Mouse (Mus musculus): ENCODE results near the gene Fam71e2. TPM values are rescaled to one million over a fixed set of nuclear protein-coding genes. Genes with fewer than 3 reads are reported as not detected.

Gene Fam71e2
- polyA plus RNA-seq, 1 experiment = 0.11 TPM

DNA sequence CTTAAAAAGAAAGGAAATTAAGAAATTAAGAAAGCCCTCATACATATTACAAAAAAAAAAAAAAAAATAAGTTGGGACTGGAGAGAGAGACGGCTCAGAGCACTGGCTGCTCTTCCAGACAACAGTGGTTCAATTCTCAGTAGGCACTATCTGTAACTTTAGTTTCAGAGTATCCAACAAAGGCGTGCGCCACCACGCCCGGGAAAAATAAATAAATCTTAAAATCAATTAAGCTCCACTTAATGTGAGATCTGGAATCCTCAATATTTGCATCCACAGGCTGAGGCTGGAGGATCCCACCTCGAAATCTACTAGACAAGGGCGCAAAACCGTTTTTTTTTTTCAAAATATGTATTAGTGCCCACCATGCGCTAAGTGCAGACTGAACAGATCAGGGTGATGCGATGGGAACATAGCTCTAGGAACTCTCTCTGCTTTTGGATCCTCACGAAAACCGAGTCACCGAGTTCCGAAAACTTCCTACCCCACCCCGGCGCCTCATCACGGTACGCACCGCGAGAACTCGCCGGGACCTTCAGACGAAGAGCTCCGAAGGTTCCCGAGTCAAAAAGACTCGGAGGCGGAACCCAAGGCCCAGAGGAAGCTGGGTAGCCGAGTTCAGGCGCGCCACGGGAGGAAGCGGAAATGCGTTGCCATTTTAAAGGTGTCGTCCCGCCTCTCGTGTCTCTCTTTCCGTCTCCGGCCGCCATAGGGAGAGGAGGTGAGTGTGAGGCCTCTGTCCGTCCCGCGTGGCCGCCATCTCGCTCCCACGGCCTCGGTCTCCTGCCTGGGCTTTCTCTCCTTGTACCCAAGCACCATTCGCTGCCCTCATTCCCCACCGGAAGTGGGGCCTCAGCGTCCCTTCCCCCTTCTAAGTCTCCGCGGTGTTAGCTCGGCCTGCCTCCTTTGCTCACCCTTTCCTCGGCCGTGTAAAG, 21.4 kb upstream of the Fam71e2 start, which contains the start of gene Rpl28:
TSS of gene Rpl28 (plus strand) at position 597 of the 935 bp plus-strand sequence.
- peak; percentile 87 for TF ChIP-seq POLR2A (IDR thresholded peaks at IDR 0.05; ENCODE audit: control insufficient read depth, extremely low read depth, insufficient read depth, low read length, poor library complexity)
- TF ChIP-seq CTCF (IDR thresholded peaks at IDR 0.05; ENCODE audit: borderline replicate concordance, control insufficient read depth, extremely low read depth, insufficient read depth, low read length, poor library complexity) = 0 out of 2 replicates have a peak, but pooled peaks have one; percentile 16
- no peaks in the 10 kb centered on the region; the same call in 1 of the 2 replicates for H3K27me3 ChIP-seq (ENCODE audit: control insufficient read depth, insufficient read depth, low read length)
- WGBS = under 1% methylated on average over 53 of the region's 54 CpGs
- peaks cover 24% of the 10 kb centered on the region for H3K4me1 ChIP-seq (replicated peaks; ENCODE audit: control insufficient read depth, insufficient read depth, low read length)
- peak within 1 kb of the TSS; percentile 57 for H3K27ac ChIP-seq (ENCODE audit: control insufficient read depth, insufficient read depth, low read length)
- DNase-seq = peak; percentile 93
- peaks cover 37% of the 10 kb centered on the region for H3K36me3 ChIP-seq (ENCODE audit: control insufficient read depth, insufficient read depth, low read length)
- H3K4me3 ChIP-seq (ENCODE audit: control insufficient read depth, insufficient read depth, low read length) = peak within 1 kb of the TSS; percentile 94

DNA sequence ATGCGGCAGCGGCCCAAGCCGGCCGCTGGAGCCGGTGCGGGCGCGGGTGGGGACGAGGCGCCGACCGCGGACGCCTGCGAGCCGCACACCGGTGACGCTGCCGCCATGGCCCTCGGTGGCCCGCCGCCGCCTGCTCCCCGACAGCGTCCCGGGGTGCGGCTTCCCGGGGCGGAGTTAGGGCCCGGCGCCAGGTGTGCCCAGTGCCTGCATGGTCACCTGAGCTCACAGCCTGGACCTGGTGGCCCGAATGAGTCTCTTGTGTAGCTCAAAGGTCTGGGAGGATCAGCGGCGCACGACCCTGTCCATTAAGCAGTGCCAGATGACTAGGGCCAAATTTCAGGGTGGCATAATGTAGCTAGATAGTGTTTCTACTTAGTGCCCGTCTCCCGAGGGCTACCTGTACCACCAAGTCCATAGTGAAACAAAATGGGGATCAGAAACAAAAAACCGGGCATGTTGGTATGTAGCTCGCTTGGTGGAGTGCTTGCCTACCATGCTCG, 18.4 kb upstream of the Fam71e2 start, which contains the start of gene Tmem238:
TSS of gene Tmem238 (minus strand) at position 221 of the 500 bp plus-strand sequence.
- 12% methylated on average over 40 of the region's 40 CpGs for WGBS
- Histone ChIP-seq H3K4me1 (replicated peaks; ENCODE audit: control insufficient read depth, insufficient read depth, low read length) (peaks cover 24% of the 10 kb centered on the region), H3K27me3 (ENCODE audit: control insufficient read depth, insufficient read depth, low read length) (no peaks in the 10 kb centered on the region; the same call in 1 of the 2 replicates), H3K4me3 (ENCODE audit: control insufficient read depth, insufficient read depth, low read length) (peak within 1 kb of the TSS; percentile 50), H3K27ac (ENCODE audit: control insufficient read depth, insufficient read depth, low read length) (no peak within 1 kb of the TSS), H3K36me3 (ENCODE audit: control insufficient read depth, insufficient read depth, low read length) (peaks cover 9% of the 10 kb centered on the region)
- peak; percentile 13 for DNase-seq
- TF ChIP-seq CTCF (IDR thresholded peaks at IDR 0.05; ENCODE audit: borderline replicate concordance, control insufficient read depth, extremely low read depth, insufficient read depth, low read length, poor library complexity) (no peak), POLR2A (IDR thresholded peaks at IDR 0.05; ENCODE audit: control insufficient read depth, extremely low read depth, insufficient read depth, low read length, poor library complexity) (no peak)

DNA sequence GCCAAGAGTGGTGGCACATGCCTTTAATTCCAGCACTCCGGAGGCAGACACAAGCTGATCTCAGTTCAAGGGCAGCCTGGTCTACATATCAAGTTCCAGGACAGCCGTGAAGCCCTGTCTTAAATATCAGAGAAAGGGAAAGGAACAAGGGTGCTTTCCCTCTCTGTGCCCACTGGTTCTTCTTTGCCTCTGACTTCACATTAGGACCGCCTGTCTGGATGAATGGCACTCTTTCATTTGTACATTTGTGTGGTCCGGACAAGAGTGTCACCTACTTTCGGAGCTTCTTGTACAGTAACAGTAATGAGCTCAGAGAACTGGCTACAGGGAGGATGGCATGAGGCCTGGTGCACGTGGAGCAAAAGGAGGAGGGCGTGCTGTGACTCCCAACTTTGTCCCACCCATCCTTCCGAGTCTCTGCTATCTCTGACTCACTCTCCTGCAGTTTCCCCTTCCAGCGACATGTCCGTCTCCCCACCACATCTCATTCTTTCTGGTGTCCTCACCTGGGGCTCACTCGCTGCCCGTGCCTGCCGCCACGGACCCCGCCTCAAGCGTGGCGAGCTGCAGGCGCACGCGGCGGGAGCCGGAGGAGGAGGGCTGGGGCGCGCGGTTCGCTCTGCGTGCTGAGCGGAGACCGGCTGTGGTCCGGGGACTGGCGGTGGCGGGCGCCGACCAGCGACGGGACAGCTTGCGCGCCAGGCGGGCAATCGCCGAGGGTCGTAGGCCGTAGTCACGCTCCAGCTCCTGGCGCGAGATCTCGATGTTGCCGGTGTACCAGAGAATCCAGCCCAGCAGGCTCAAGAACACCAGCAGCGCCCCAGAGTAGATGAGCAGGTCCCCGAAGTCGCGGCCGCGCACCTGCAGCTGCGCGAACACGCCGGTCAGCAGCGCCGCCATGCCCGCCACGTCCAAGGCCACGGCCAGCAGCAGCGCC, 17.7 kb upstream of the Fam71e2 start:
- DNase-seq = peak; percentile 30
- WGBS = 4% methylated on average over 64 of the region's 64 CpGs
- TF ChIP-seq CTCF (IDR thresholded peaks at IDR 0.05; ENCODE audit: borderline replicate concordance, control insufficient read depth, extremely low read depth, insufficient read depth, low read length, poor library complexity) = no peak; the same call in 1 of the 2 replicates
- no peak for TF ChIP-seq POLR2A (IDR thresholded peaks at IDR 0.05; ENCODE audit: control insufficient read depth, extremely low read depth, insufficient read depth, low read length, poor library complexity)
- Histone ChIP-seq H3K4me1 (replicated peaks; ENCODE audit: control insufficient read depth, insufficient read depth, low read length) (peaks cover 20% of the 10 kb centered on the region), H3K4me3 (ENCODE audit: control insufficient read depth, insufficient read depth, low read length) (peak overlapping the region; percentile 50), H3K36me3 (ENCODE audit: control insufficient read depth, insufficient read depth, low read length) (peaks cover 2% of the 10 kb centered on the region; the same call in 1 of the 2 replicates), H3K27ac (ENCODE audit: control insufficient read depth, insufficient read depth, low read length) (no peak overlapping the region), H3K27me3 (ENCODE audit: control insufficient read depth, insufficient read depth, low read length) (no peaks in the 10 kb centered on the region; the same call in 1 of the 2 replicates)

DNA sequence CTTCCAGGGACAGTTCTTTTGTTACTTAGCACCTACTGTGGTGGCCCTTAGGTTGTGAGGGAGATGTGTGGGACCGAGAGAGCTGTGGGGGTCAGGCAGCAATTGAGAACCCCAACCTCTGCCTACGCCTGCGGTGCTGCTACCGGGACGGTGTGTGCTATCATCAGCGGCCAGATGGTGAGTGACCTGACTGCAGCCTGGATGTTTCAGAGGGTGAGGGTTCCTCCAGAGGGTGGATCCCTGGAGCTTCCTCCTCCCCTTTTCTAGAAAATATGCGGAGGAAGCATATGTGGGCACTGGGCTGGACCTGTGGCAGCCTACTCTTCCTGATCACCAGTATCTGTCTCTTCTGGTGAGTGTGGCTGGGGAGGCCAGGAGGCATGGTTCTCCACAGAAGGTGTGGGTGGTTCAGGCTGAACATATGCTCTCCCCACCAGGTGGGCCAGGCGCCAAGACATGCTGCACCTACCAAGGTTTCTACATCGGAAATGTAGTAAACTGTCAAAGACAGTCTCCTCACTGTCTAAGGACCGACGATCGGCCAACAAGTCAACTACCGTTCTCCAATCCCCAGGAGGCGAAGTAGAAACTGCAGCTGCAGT, 12.7 kb upstream of the Fam71e2 start:
- no peak overlapping the region for H3K4me3 ChIP-seq (ENCODE audit: control insufficient read depth, insufficient read depth, low read length)
- H3K4me1 ChIP-seq (replicated peaks; ENCODE audit: control insufficient read depth, insufficient read depth, low read length) = peaks cover 6% of the 10 kb centered on the region
- TF ChIP-seq CTCF (IDR thresholded peaks at IDR 0.05; ENCODE audit: borderline replicate concordance, control insufficient read depth, extremely low read depth, insufficient read depth, low read length, poor library complexity) = no peak
- no peak for TF ChIP-seq POLR2A (IDR thresholded peaks at IDR 0.05; ENCODE audit: control insufficient read depth, extremely low read depth, insufficient read depth, low read length, poor library complexity)
- DNase-seq = no peak
- WGBS = 82% methylated on average over 14 of the region's 14 CpGs
- no peak overlapping the region for H3K27ac ChIP-seq (ENCODE audit: control insufficient read depth, insufficient read depth, low read length)
- H3K27me3 ChIP-seq (ENCODE audit: control insufficient read depth, insufficient read depth, low read length) = no peaks in the 10 kb centered on the region; the same call in 1 of the 2 replicates
- no peaks in the 10 kb centered on the region for H3K36me3 ChIP-seq (ENCODE audit: control insufficient read depth, insufficient read depth, low read length)

DNA sequence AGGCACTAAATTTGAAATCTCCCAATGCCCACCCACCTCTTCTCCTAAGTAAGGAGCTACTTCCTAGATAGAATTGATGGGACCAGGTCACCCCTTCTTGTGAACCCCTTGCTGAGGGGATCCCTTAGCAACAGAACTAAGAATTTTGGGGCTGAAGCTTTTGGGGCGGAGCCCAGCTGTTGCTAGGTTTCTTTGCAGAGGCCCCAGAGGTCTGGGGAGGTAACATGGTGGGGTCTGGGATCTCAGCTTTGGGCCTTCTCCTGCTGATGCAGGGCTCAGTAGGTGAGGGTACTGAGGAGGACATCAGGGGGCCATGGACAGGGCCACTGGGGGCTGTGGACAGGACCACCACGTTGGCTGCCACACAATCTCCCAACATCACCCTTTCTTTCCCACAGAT, 11.7 kb upstream of the Fam71e2 start, which contains the start of the genes Il11 and Tmem190:
TSS of gene Il11 (minus strand) at position 101 of the 400 bp plus-strand sequence.
TSS of gene Tmem190 (plus strand) at position 179 of the 400 bp plus-strand sequence.
- TF ChIP-seq POLR2A (IDR thresholded peaks at IDR 0.05; ENCODE audit: control insufficient read depth, extremely low read depth, insufficient read depth, low read length, poor library complexity) (no peak), CTCF (IDR thresholded peaks at IDR 0.05; ENCODE audit: borderline replicate concordance, control insufficient read depth, extremely low read depth, insufficient read depth, low read length, poor library complexity) (no peak)
- DNase-seq = no peak
- H3K27ac ChIP-seq (ENCODE audit: control insufficient read depth, insufficient read depth, low read length) = no peak within 1 kb of the TSS
- H3K36me3 ChIP-seq (ENCODE audit: control insufficient read depth, insufficient read depth, low read length) = no peaks in the 10 kb centered on the region
- no peaks in the 10 kb centered on the region; the same call in 1 of the 2 replicates for H3K27me3 ChIP-seq (ENCODE audit: control insufficient read depth, insufficient read depth, low read length)
- 86% methylated on average over 2 of the region's 2 CpGs for WGBS
- no peaks in the 10 kb centered on the region for H3K4me1 ChIP-seq (replicated peaks; ENCODE audit: control insufficient read depth, insufficient read depth, low read length)
- H3K4me3 ChIP-seq (ENCODE audit: control insufficient read depth, insufficient read depth, low read length) = no peak within 1 kb of the TSS
